In the genomic region with DNA sequence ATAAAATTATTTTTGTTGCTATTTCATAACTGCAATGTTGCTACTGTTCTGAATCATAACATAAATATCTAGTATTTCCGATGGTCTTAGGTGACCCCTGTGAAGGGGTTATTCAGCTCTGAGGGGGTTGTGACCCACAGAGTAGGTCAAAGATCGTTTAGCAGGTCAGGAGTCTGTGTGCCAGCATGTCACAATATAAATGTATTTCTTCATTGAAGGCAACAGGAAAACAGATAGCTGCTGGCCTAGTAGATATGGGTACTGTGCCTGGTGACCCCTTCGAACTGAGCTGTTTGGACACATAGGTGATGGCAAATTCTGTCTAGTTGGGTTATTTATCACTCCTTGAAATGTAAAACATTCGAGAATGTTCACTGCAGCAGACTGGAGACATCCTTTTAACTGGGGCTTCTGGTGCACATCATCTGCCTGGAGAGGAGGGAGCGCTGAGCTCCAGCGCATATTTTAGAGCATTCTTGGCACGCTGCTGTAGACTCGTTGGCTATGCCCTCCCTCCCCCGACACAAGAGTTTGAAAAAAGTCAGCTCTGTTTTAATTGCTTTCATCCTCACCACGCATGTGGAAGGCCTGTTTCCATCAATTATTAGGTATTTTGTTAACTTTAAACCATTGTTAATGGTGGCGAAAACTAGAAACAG, we compare ENCODE assay signal across 8 mouse cellular contexts. TPM values are rescaled to one million over a fixed set of nuclear protein-coding genes. Genes with fewer than 3 reads are reported as not detected.
A peak's percentile ranks its signal among the peaks of the same experiment; 100 is the strongest.
DNase-seq lines count a peak whose midpoint lies in the region; ATAC-seq lines count a peak whose summit lies in the region.

No protein-coding gene starts in this region.

- H3K4me3 ChIP-seq in forebrain, embryonic 15.5 days: no peak overlapping the region
- no peak overlapping the region for H3K4me3 ChIP-seq in forebrain, embryonic 10.5 days

- H3K27me3 ChIP-seq in forebrain, embryonic 15.5 days: no peaks in the 10 kb centered on the region
- H3K27me3 ChIP-seq in forebrain, embryonic 10.5 days (ENCODE audit: poor library complexity, severe bottlenecking): no peaks in the 10 kb centered on the region

- no peak overlapping the region for H3K27ac ChIP-seq in forebrain, embryonic 15.5 days (replicated peaks)
- H3K27ac ChIP-seq in forebrain, embryonic 10.5 days: no peak overlapping the region

- peaks cover 9% of the 10 kb centered on the region for H3K4me1 ChIP-seq in forebrain, embryonic 15.5 days
- peaks cover 5% of the 10 kb centered on the region; the same call in 1 of the 2 replicates for H3K4me1 ChIP-seq in forebrain, embryonic 10.5 days

- DNase-seq in forebrain, embryonic 10.5 days (ENCODE audit: extremely low spot score, low spot score): no peak
- DNase-seq in urinary bladder, postnatal 14 days (ENCODE audit: low spot score): peak; percentile 42
- no peak for DNase-seq in urinary bladder, postnatal 25 days (ENCODE audit: low spot score)
- DNase-seq in left cerebral cortex, postnatal 25 days (ENCODE audit: low spot score in 2 of 2): peak; percentile 53 to 81
- no peak for DNase-seq in spleen, postnatal 14 days (ENCODE audit: low spot score in 2 of 2)
- DNase-seq in T-cell, adult 2 months (ENCODE audit: low spot score): no peak

- H3K36me3 ChIP-seq in forebrain, embryonic 15.5 days: no peaks in the 10 kb centered on the region
- peaks cover 29% of the 10 kb centered on the region for H3K36me3 ChIP-seq in forebrain, embryonic 10.5 days (replicated peaks)

- H3K9me3 ChIP-seq in forebrain, embryonic 15.5 days: no peaks in the 10 kb centered on the region
- no peaks in the 10 kb centered on the region for H3K9me3 ChIP-seq in forebrain, embryonic 10.5 days

- no peak overlapping the region for H3K9ac ChIP-seq in forebrain, embryonic 15.5 days (replicated peaks)

- ATAC-seq in forebrain, embryonic 15.5 days (replicated peaks): peak; percentile 57; the same call in 1 of the 2 replicates
- no peak for ATAC-seq in erythroblast, adult 5-6 weeks (replicated peaks; ENCODE audit: low FRiP score, poor library complexity, severe bottlenecking)

- intact Hi-C loops in left cerebral cortex, postnatal 25 days (cut with DNase I): no loop called here

- no peak overlapping the region for H3K4me2 ChIP-seq in forebrain, embryonic 15.5 days (replicated peaks)

- 41% methylated on average over 11 of the region's 11 CpGs for WGBS in forebrain, embryonic 15.5 days
- 84% methylated on average over 11 of the region's 11 CpGs for WGBS in forebrain, embryonic 10.5 days

RNA-seq across cellular contexts. Expression of a gene that starts 13.6 kb away (rescaled TPM):
- polyA plus RNA-seq in forebrain, embryonic 15.5 days (2015; fragmentation: Nextera tagmentation; extraction: Ambion mirVana): 5.0 and 6.2 TPM in 2 replicates
- 7.4 and 8.5 TPM in 2 replicates for polyA plus RNA-seq in forebrain, embryonic 10.5 days (2016; fragmentation: Nextera tagmentation; extraction: Ambion mirVana)
- 10 to 100 TPM; 24.7 to 26.8 TPM for total RNA-seq in left cerebral cortex, postnatal 25 days (2021)
- total RNA-seq in erythroblast, adult 5-6 weeks (2015; ENCODE audit: low replicate concordance): 2.1 and 6.3 TPM in 2 replicates
- 0.17 and 2.9 TPM in 2 replicates for total RNA-seq in erythroblast, adult 5-6 weeks (2017; ENCODE audit: low replicate concordance)

Comparison
In these comparisons a context has a peak if more than half of its experiments do, and no peak if none do; other contexts are left out.
1. DNase-seq: peak in urinary bladder, postnatal 14 days (single experiment) and left cerebral cortex, postnatal 25 days (2 of 2); none in forebrain, embryonic 10.5 days (single experiment), urinary bladder, postnatal 25 days (single experiment), spleen, postnatal 14 days (0 of 2) and T-cell, adult 2 months (single experiment).